Mouse (Mus musculus): ENCODE measurements around the gene Ciapin1. TPM values are rescaled to one million over a fixed set of nuclear protein-coding genes. Genes with fewer than 3 reads are reported as not detected.

The Ciapin1 gene
- total and polyA plus RNA-seq, 2 experiments from 2014 or later = 60.6 to 162 TPM

DNA sequence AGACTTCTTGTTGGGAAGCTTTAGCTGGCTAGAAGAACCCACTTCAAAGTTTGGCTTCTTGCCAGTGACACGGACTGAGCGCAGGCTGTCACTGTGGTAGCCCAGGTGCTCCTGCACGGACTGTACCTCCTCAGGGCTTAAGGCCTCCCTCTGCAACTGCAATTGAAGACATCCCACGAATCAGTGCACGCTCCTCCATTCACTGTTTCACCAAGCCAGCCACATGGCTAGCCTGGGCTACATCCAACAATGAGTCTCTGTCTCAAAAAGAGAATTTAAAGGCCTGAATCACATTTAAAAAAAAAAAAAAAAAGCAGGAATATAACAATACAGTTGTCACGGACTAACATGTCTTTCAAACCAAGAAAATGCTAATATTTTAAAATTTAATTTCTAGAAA lies 9.9 kb downstream of the Ciapin1 start:
- WGBS = 93% methylated on average over 6 of the region's 6 CpGs
- Histone ChIP-seq H3K4me3 (ENCODE audit: low read depth, low read length) (no peak overlapping the region), H3K27me3 (ENCODE audit: insufficient read depth, low read length) (no peaks in the 10 kb centered on the region), H3K9ac (replicated peaks; ENCODE audit: low read length, poor library complexity, severe bottlenecking) (no peak overlapping the region), H3K36me3 (ENCODE audit: insufficient read depth, low read length) (peaks cover 38% of the 10 kb centered on the region), H3K4me1 (ENCODE audit: insufficient read depth, low read length) (no peaks in the 10 kb centered on the region), H3K9me3 (ENCODE audit: low read length) (no peaks in the 10 kb centered on the region), H3K27ac (ENCODE audit: low read depth, low read length) (no peak overlapping the region), H3K4me2 (ENCODE audit: low read depth, low read length, poor library complexity, severe bottlenecking) (no peak overlapping the region)
- no peak for TF ChIP-seq CTCF (IDR thresholded peaks at IDR 0.05)
- ATAC-seq (ENCODE audit: low FRiP score) = no peak
- no peak for DNase-seq (ENCODE audit: low spot score)

GRCm38 (mm10) chr8:94826210-94826609 lies 11.9 kb downstream of the Ciapin1 start:
- no peaks in the 10 kb centered on the region for H3K27me3 ChIP-seq (ENCODE audit: insufficient read depth, low read length)
- no peak for DNase-seq (ENCODE audit: low spot score)
- H3K4me1 ChIP-seq (ENCODE audit: insufficient read depth, low read length) = no peaks in the 10 kb centered on the region
- 97% methylated on average over 5 of the region's 5 CpGs for WGBS
- no peak overlapping the region for H3K4me2 ChIP-seq (ENCODE audit: low read depth, low read length, poor library complexity, severe bottlenecking)
- no peak overlapping the region for H3K9ac ChIP-seq (replicated peaks; ENCODE audit: low read length, poor library complexity, severe bottlenecking)
- ATAC-seq (ENCODE audit: low FRiP score) = no peak
- peaks cover 45% of the 10 kb centered on the region for H3K36me3 ChIP-seq (ENCODE audit: insufficient read depth, low read length)
- TF ChIP-seq CTCF (IDR thresholded peaks at IDR 0.05) = no peak
- H3K27ac ChIP-seq (ENCODE audit: low read depth, low read length) = no peak overlapping the region
- no peaks in the 10 kb centered on the region for H3K9me3 ChIP-seq (ENCODE audit: low read length)
- no peak overlapping the region for H3K4me3 ChIP-seq (ENCODE audit: low read depth, low read length)

- no peaks in the 10 kb centered on the region for H3K4me1 ChIP-seq (ENCODE audit: insufficient read depth, low read length)
- H3K4me2 ChIP-seq (ENCODE audit: low read depth, low read length, poor library complexity, severe bottlenecking) = no peak overlapping the region
- no peak for DNase-seq (ENCODE audit: low spot score)
- no peak overlapping the region for H3K4me3 ChIP-seq (ENCODE audit: low read depth, low read length)
- H3K27me3 ChIP-seq (ENCODE audit: insufficient read depth, low read length) = no peaks in the 10 kb centered on the region
- no peak overlapping the region for H3K27ac ChIP-seq (ENCODE audit: low read depth, low read length)
- TF ChIP-seq CTCF (IDR thresholded peaks at IDR 0.05) = no peak
- WGBS = 85% methylated on average over 6 of the region's 6 CpGs
- peaks cover 45% of the 10 kb centered on the region for H3K36me3 ChIP-seq (ENCODE audit: insufficient read depth, low read length)
- H3K9me3 ChIP-seq (ENCODE audit: low read length) = no peaks in the 10 kb centered on the region
- H3K9ac ChIP-seq (replicated peaks; ENCODE audit: low read length, poor library complexity, severe bottlenecking) = no peak overlapping the region
- ATAC-seq (ENCODE audit: low FRiP score) = no peak
These were observed 13.0 kb downstream of the Ciapin1 start for GRCm38 (mm10) chr8:94825170-94825569.

GRCm38 (mm10) chr8:94822637-94823560 lies 15.3 kb downstream of the Ciapin1 start:
- H3K4me2 ChIP-seq (ENCODE audit: low read depth, low read length, poor library complexity, severe bottlenecking) = no peak overlapping the region
- ATAC-seq (ENCODE audit: low FRiP score) = peak; percentile 59
- 83% methylated on average over 23 of the region's 23 CpGs for WGBS
- H3K9ac ChIP-seq (replicated peaks; ENCODE audit: low read length, poor library complexity, severe bottlenecking) = no peak overlapping the region
- H3K9me3 ChIP-seq (ENCODE audit: low read length) = no peaks in the 10 kb centered on the region
- no peak overlapping the region for H3K4me3 ChIP-seq (ENCODE audit: low read depth, low read length)
- peak; percentile 84 for TF ChIP-seq CTCF (IDR thresholded peaks at IDR 0.05)
- DNase-seq (ENCODE audit: low spot score) = peak; percentile 72
- no peaks in the 10 kb centered on the region for H3K4me1 ChIP-seq (ENCODE audit: insufficient read depth, low read length)
- no peaks in the 10 kb centered on the region for H3K27me3 ChIP-seq (ENCODE audit: insufficient read depth, low read length)
- H3K36me3 ChIP-seq (ENCODE audit: insufficient read depth, low read length) = peaks cover 41% of the 10 kb centered on the region
- no peak overlapping the region for H3K27ac ChIP-seq (ENCODE audit: low read depth, low read length)

DNA sequence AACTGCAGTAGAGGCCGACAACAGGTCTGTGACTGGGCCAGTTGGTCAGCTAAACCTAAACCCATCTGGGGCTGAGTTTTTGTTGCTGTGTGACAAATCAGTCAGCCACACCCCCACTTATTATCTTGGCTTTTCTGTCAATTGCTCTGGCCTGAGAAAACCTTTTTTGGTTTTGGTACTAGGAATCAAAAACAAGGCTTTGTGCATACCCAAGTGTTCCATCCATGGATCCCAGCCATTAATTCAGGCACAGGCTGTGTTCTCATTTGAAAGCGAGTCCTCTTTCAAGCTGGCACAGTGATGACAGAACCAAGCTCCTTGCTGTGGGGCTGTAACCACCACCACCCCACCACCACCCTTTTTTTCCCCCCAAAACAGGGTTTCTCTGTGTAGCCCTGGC lies 16.8 kb downstream of the Ciapin1 start:
- ATAC-seq (ENCODE audit: low FRiP score) = no peak

GRCm38 (mm10) chr8:94820553-94820952 lies 17.6 kb downstream of the Ciapin1 start:
- no peaks in the 10 kb centered on the region for H3K4me1 ChIP-seq (ENCODE audit: insufficient read depth, low read length)
- H3K4me2 ChIP-seq (ENCODE audit: low read depth, low read length, poor library complexity, severe bottlenecking) = no peak overlapping the region
- H3K36me3 ChIP-seq (ENCODE audit: insufficient read depth, low read length) = peaks cover 27% of the 10 kb centered on the region
- no peak overlapping the region for H3K4me3 ChIP-seq (ENCODE audit: low read depth, low read length)
- no peaks in the 10 kb centered on the region for H3K9me3 ChIP-seq (ENCODE audit: low read length)
- H3K27ac ChIP-seq (ENCODE audit: low read depth, low read length) = no peak overlapping the region
- DNase-seq (ENCODE audit: low spot score) (no peak), ATAC-seq (ENCODE audit: low FRiP score) (no peak)
- WGBS = 90% methylated on average over 7 of the region's 7 CpGs
- no peak overlapping the region for H3K9ac ChIP-seq (replicated peaks; ENCODE audit: low read length, poor library complexity, severe bottlenecking)
- TF ChIP-seq CTCF (IDR thresholded peaks at IDR 0.05) = no peak
- H3K27me3 ChIP-seq (ENCODE audit: insufficient read depth, low read length) = no peaks in the 10 kb centered on the region

More for the DNA sequence above, 16.8 kb downstream of the Ciapin1 start:
- H3K4me1 ChIP-seq (ENCODE audit: insufficient read depth, low read length) = no peaks in the 10 kb centered on the region
- no peak overlapping the region for H3K9ac ChIP-seq (replicated peaks; ENCODE audit: low read length, poor library complexity, severe bottlenecking)
- H3K4me2 ChIP-seq (ENCODE audit: low read depth, low read length, poor library complexity, severe bottlenecking) = no peak overlapping the region
- H3K36me3 ChIP-seq (ENCODE audit: insufficient read depth, low read length) = peaks cover 31% of the 10 kb centered on the region
- 73% methylated on average over 2 of the region's 2 CpGs for WGBS
- H3K27me3 ChIP-seq (ENCODE audit: insufficient read depth, low read length) = no peaks in the 10 kb centered on the region
- no peak overlapping the region for H3K4me3 ChIP-seq (ENCODE audit: low read depth, low read length)
- no peak for TF ChIP-seq CTCF (IDR thresholded peaks at IDR 0.05)
- no peaks in the 10 kb centered on the region for H3K9me3 ChIP-seq (ENCODE audit: low read length)
- H3K27ac ChIP-seq (ENCODE audit: low read depth, low read length) = no peak overlapping the region
- no peak for DNase-seq (ENCODE audit: low spot score)

All from midbrain, postnatal 0 days (tissue).